ENCODE assay signal across 17 mouse cellular contexts in the genomic region with DNA sequence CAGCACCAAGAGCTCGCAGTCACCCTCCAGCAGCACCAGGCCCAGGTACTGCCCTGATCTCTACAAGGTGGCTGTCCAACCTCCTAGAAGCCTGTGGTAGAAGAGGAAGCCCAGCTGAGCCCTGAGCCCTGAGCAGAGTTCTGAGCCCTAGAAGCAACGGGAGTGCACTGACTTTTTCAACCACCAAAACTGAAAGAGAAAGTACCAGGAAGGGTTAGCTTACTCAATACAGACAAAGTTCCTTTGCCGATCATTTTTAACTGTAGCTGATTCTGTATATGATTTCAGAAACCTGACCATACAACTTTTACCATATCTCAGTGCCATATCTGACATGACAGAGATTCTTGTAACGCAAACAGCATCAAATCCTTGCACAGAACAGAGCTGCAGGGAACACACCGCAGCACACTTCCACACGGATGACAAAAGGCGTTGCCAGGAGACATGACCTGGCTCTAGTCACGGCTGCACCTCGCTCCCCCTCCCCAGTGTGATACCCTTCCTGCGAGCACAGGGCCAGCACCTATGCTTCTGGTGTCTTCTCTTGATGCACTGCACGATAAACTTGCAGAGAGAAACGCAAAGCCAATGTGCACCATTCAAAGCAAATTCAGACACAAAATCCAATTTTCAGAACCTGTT. TPM values are rescaled to one million over a fixed set of nuclear protein-coding genes. Genes with fewer than 3 reads are reported as not detected.
A peak's percentile ranks its signal among the peaks of the same experiment; 100 is the strongest.
DNase-seq lines count a peak whose midpoint lies in the region; ATAC-seq and TF ChIP-seq lines count a peak whose summit lies in the region.
"Had no signal": no experiment of that assay in that cellular context is flagged by ENCODE, and none has a peak within 500 bp of the region (broad histone marks: within the 10 kb centered on the region; RNA-seq: fewer than 3 reads in every experiment).

No protein-coding gene starts in this region.

- 90% methylated on average over 12 of the region's 12 CpGs for WGBS in limb, embryonic 13.5 days
- 93% methylated on average over 12 of the region's 12 CpGs for WGBS in limb, embryonic 10.5 days
- 79% methylated on average over 12 of the region's 12 CpGs for WGBS in intestine, embryonic 15.5 days
- WGBS in small intestine, adult 2 months = 21% methylated on average over 12 of the region's 12 CpGs

- no peaks in the 10 kb centered on the region for H3K9me3 ChIP-seq in limb, embryonic 13.5 days
- no peaks in the 10 kb centered on the region for H3K9me3 ChIP-seq in limb, embryonic 10.5 days (replicated peaks)
- H3K9me3 ChIP-seq in CH12.LX (replicated peaks; ENCODE audit: low read length) = no peaks in the 10 kb centered on the region
- no peaks in the 10 kb centered on the region for H3K9me3 ChIP-seq in intestine, embryonic 15.5 days
- H3K9me3 ChIP-seq: heart, embryonic 13.5 days; lung, embryonic 15.5 days; midbrain, embryonic 13.5 days; neural tube, embryonic 12.5 days had no signal

- in situ Hi-C loops in CH12.LX (cut with MboI; ENCODE audit: low pct_ligation_motif_present, low pct_unique_long_range_greater_than_20kb, low sequenced_read_pairs) = no loop called here

- peaks cover 54% of the 10 kb centered on the region for H3K36me3 ChIP-seq in limb, embryonic 13.5 days
- peaks cover 54% of the 10 kb centered on the region for H3K36me3 ChIP-seq in limb, embryonic 10.5 days
- H3K36me3 ChIP-seq in CH12.LX (replicated peaks in 1 of 2; ENCODE audit: control insufficient read depth in 1 of 2, insufficient read depth in 1 of 2, low read length in 1 of 2) = no peaks in the 10 kb centered on the region
- H3K36me3 ChIP-seq in intestine, embryonic 15.5 days = 0 out of 2 replicates have a peak, but pooled peaks cover 5% of the 10 kb centered on the region
- H3K36me3 ChIP-seq in small intestine, adult 2 months (ENCODE audit: control insufficient read depth, insufficient read depth, low read length) = peaks cover 6% of the 10 kb centered on the region; the same call in 1 of the 2 replicates

- no peak for ATAC-seq in limb, embryonic 13.5 days (ENCODE audit: low FRiP score, low read depth)
- no peak for ATAC-seq in intestine, embryonic 15.5 days
- ATAC-seq: hindbrain, embryonic 16.5 days; midbrain, embryonic 13.5 days had no signal

- H3K27ac ChIP-seq in limb, embryonic 13.5 days = 0 out of 2 replicates have a peak overlapping the region, but pooled peaks have one; percentile 2
- no peak overlapping the region for H3K27ac ChIP-seq in limb, embryonic 10.5 days
- H3K27ac ChIP-seq in CH12.LX (ENCODE audit: insufficient read depth, low read depth) = no peak overlapping the region
- 0 out of 2 replicates have a peak overlapping the region, but pooled peaks have one; percentile 1 for H3K27ac ChIP-seq in intestine, embryonic 15.5 days
- peak overlapping the region; percentile 98 for H3K27ac ChIP-seq in small intestine, adult 2 months (ENCODE audit: insufficient read depth, low read depth, low read length)
- H3K27ac ChIP-seq: heart, embryonic 13.5 days; left cerebral cortex, adult 2 months; lung, embryonic 15.5 days; midbrain, embryonic 13.5 days; neural tube, embryonic 12.5 days had no signal

- intact Hi-C loops in gastrocnemius, postnatal 14 days (cut with DNase I; ENCODE audit: low total_unique reads) = no loop called here

- H3K4me3 ChIP-seq in limb, embryonic 13.5 days = no peak overlapping the region
- H3K4me3 ChIP-seq in limb, embryonic 10.5 days = no peak overlapping the region
- H3K4me3 ChIP-seq in CH12.LX (replicated peaks in 1 of 3; ENCODE audit: low read depth in 2 of 3, low read length in 2 of 3, poor library complexity in 1 of 3) = peak overlapping the region in 2 of 3 experiments; percentile 33 to 46
- peak overlapping the region; percentile 21 for H3K4me3 ChIP-seq in intestine, embryonic 15.5 days (replicated peaks)
- peak overlapping the region; percentile 66 for H3K4me3 ChIP-seq in small intestine, adult 2 months (ENCODE audit: low read depth, low read length)
- H3K4me3 ChIP-seq: erythroblast, embryonic 14.5 days; heart, embryonic 13.5 days; left cerebral cortex, adult 2 months; lung, embryonic 15.5 days; midbrain, embryonic 13.5 days; neural tube, embryonic 12.5 days had no signal

- H3K79me2 ChIP-seq in CH12.LX (replicated peaks; ENCODE audit: control insufficient read depth, extremely low read depth, insufficient read depth, poor library complexity, severe bottlenecking) = no peaks in the 10 kb centered on the region

- H3K4me2 ChIP-seq in limb, embryonic 13.5 days (replicated peaks) = no peak overlapping the region
- H3K4me2 ChIP-seq in CH12.LX (ENCODE audit: insufficient read depth, low read depth, poor library complexity, severe bottlenecking) = peak overlapping the region; percentile 88
- H3K4me2 ChIP-seq in intestine, embryonic 15.5 days (replicated peaks) = peak overlapping the region; percentile 56
- H3K4me2 ChIP-seq: heart, embryonic 13.5 days; lung, embryonic 15.5 days; midbrain, embryonic 13.5 days; neural tube, embryonic 12.5 days had no signal

- TF ChIP-seq EP300 in CH12.LX (IDR thresholded peaks at IDR 0.05; ENCODE audit: low read length) = peak; percentile 45; the same call in 1 of the 2 replicates

- no peak for TF ChIP-seq RAD21 in CH12.LX (IDR thresholded peaks at IDR 0.05; ENCODE audit: low read depth, low read length)

- DNase-seq in limb, embryonic 10.5 days (ENCODE audit: low spot score) = no peak
- DNase-seq in CH12.LX (ENCODE audit: extremely low read depth) = peak; percentile 12
- DNase-seq in embryo, embryonic 10.5 days (ENCODE audit: low spot score) = no peak
- DNase-seq in gastrocnemius, postnatal 14 days = no peak
- no peak for DNase-seq in left cerebral cortex, adult 9 months (ENCODE audit: low spot score in 2 of 2)
- DNase-seq: adrenal gland, adult 2 months; kidney, postnatal 36 days had no signal

- dilution Hi-C loops in CH12.LX (cut with MboI; ENCODE audit: extremely low pct_ligation_motif_present, extremely low pct_unique_long_range_greater_than_20kb, low sequenced_read_pairs) = no loop called here

- H3K9ac ChIP-seq in limb, embryonic 13.5 days = no peak overlapping the region
- H3K9ac ChIP-seq in CH12.LX (ENCODE audit: insufficient read depth, low read depth) = peak overlapping the region; percentile 46
- H3K9ac ChIP-seq in intestine, embryonic 15.5 days = 0 out of 2 replicates have a peak overlapping the region, but pooled peaks have one; percentile 20
- H3K9ac ChIP-seq: heart, embryonic 13.5 days; lung, embryonic 15.5 days; midbrain, embryonic 13.5 days; neural tube, embryonic 12.5 days had no signal

- TF ChIP-seq POLR2A in CH12.LX (IDR thresholded peaks at IDR 0.05; ENCODE audit: low read depth, low read length) = no peak
- no peak for TF ChIP-seq POLR2A in small intestine, adult 2 months (IDR thresholded peaks at IDR 0.05; ENCODE audit: low read depth, low read length)

- H3K4me1 ChIP-seq in limb, embryonic 13.5 days = peaks cover 56% of the 10 kb centered on the region
- H3K4me1 ChIP-seq in limb, embryonic 10.5 days = peaks cover 20% of the 10 kb centered on the region
- H3K4me1 ChIP-seq in CH12.LX (ENCODE audit: control insufficient read depth in 1 of 2, insufficient read depth in 2 of 2) = peaks cover 10 to 19% of the 10 kb centered on the region in 2 experiments
- H3K4me1 ChIP-seq in intestine, embryonic 15.5 days (replicated peaks) = peaks cover 32% of the 10 kb centered on the region
- H3K4me1 ChIP-seq in small intestine, adult 2 months (ENCODE audit: control insufficient read depth, insufficient read depth, insufficient read length, low read length) = peaks cover 41% of the 10 kb centered on the region
- H3K4me1 ChIP-seq: neural tube, embryonic 12.5 days had no signal

- H3K27me3 ChIP-seq in limb, embryonic 13.5 days = no peaks in the 10 kb centered on the region
- no peaks in the 10 kb centered on the region for H3K27me3 ChIP-seq in limb, embryonic 10.5 days (ENCODE audit: low read depth, poor library complexity, severe bottlenecking)
- no peaks in the 10 kb centered on the region for H3K27me3 ChIP-seq in CH12.LX (replicated peaks)
- no peaks in the 10 kb centered on the region for H3K27me3 ChIP-seq in intestine, embryonic 15.5 days (replicated peaks)
- no peaks in the 10 kb centered on the region for H3K27me3 ChIP-seq in small intestine, adult 2 months (ENCODE audit: control insufficient read depth, insufficient read depth, low read length)
- H3K27me3 ChIP-seq: heart, embryonic 13.5 days; lung, embryonic 15.5 days; midbrain, embryonic 13.5 days; neural tube, embryonic 12.5 days had no signal

- no peak for TF ChIP-seq CTCF in CH12.LX (conservative IDR thresholded peaks at IDR 0.05 in 1 of 2, IDR thresholded peaks at IDR 0.05 in 1 of 2; ENCODE audit: low read depth in 2 of 2, low read length in 2 of 2)
- TF ChIP-seq CTCF in small intestine, adult 2 months (IDR thresholded peaks at IDR 0.05; ENCODE audit: extremely low read depth, insufficient read length, insufficient replicate concordance, low read depth, low read length) = no peak

TF ChIP-seq in CH12.LX, 34 proteins besides CTCF, POLR2A, EP300 and RAD21:
- TF ChIP-seq IRF4 (IDR thresholded peaks at IDR 0.05; ENCODE audit: low read depth, low read length) = peak; percentile 40
- TF ChIP-seq SIN3A (IDR thresholded peaks at IDR 0.05; ENCODE audit: low read length) = no peak

RNA-seq across cellular contexts. Expression of a gene that starts 28.6 kb away (rescaled TPM):
- polyA plus RNA-seq in limb, embryonic 13.5 days (2015; fragmentation: Nextera tagmentation; extraction: Ambion mirVana) = 48.2 and 49.4 TPM in 2 replicates
- 37.0 and 39.6 TPM in 2 replicates for polyA plus RNA-seq in limb, embryonic 10.5 days (2016; fragmentation: Nextera tagmentation; extraction: Ambion mirVana)
- not detected in 2 replicates for total RNA-seq in CH12.LX (2012; rRNA removed)
- not detected in 2 replicates for total RNA-seq in CH12.LX (2014; rRNA removed)
- polyA plus RNA-seq in CH12.LX (2012; ENCODE audit: insufficient read length, low read depth) = not detected in 2 replicates
- 37.6 and 39.9 TPM in 2 replicates for polyA plus RNA-seq in intestine, embryonic 15.5 days (2015; fragmentation: Nextera tagmentation; extraction: Ambion mirVana)
- 27.3 and 54.1 TPM in 2 replicates for polyA plus RNA-seq in small intestine, adult 2 months (2012; rRNA removed)
- 10 to 100 TPM; 21.2 to 22.5 TPM for total RNA-seq in gastrocnemius, postnatal 14 days (2021)

Comparison
In these comparisons a context has a peak if more than half of its experiments do, and no peak if none do; other contexts are left out.
1. H3K27ac ChIP-seq: peak in limb, embryonic 13.5 days (single experiment), intestine, embryonic 15.5 days (single experiment) and small intestine, adult 2 months (single experiment); none in limb, embryonic 10.5 days (single experiment) and CH12.LX (single experiment).
2. H3K4me3 ChIP-seq: peak in CH12.LX (2 of 3), intestine, embryonic 15.5 days (single experiment) and small intestine, adult 2 months (single experiment); none in limb, embryonic 13.5 days (single experiment) and limb, embryonic 10.5 days (single experiment).
3. RNA of a gene that starts 28.6 kb away (polyA plus RNA-seq): 27.3 to 54.1 TPM in small intestine, adult 2 months, 48.2 to 49.4 TPM in limb, embryonic 13.5 days, 37.6 to 39.9 TPM in intestine, embryonic 15.5 days and 37.0 to 39.6 TPM in limb, embryonic 10.5 days; not detected in CH12.LX; every median in the first group is over 10 times any median in the second.